Mouse (Mus musculus): ENCODE results near the gene Fam83c. TPM values are rescaled to one million over a fixed set of nuclear protein-coding genes. Genes with fewer than 3 reads are reported as not detected.

Fam83c gene
- total RNA-seq, 2 experiments from 2014 or later: not detected

DNA sequence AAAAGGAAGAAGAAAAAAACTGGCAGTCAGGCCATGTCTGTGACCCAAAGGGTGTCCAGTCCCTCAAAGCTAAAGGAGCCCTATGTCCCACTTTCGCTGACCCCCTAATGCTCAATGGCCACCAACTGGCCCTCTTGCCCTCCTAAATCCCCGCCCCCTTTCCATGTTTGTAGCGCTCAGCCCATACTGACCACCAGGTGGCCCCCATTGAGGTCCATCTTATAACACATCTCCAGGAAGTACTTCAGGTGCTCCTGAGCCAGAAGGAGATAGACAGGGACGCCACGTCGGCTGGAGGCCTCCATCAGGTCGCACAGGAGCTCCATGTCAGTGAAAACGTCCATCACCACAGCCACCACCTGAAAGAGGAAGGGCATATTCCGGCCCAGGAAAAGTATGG is 3.4 kb downstream of the Fam83c start:
- no peak for ATAC-seq (replicated peaks; ENCODE audit: low FRiP score, low TSS enrichment, poor library complexity, severe bottlenecking)

DNA sequence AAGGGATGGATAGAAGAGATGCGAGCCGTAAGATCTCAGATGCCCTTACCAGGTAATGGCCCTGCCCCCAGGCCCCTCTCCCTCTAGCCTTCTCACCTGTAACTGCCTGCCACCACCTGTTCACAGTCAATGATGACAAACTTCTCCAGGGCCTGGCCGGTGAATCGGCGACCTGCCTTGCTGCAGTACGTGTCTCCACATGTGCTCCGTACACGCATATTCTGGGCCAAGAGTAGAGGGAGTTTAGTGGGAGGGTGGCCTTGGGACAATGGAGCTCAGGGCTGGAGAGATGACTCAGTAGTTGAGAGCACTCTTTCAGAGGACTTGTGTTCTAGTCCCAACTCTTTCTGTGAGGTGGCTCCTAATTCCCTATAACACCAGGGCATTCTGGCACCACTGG is 3.8 kb downstream of the Fam83c start:
- ATAC-seq (replicated peaks; ENCODE audit: low FRiP score, low TSS enrichment, poor library complexity, severe bottlenecking): no peak

DNA sequence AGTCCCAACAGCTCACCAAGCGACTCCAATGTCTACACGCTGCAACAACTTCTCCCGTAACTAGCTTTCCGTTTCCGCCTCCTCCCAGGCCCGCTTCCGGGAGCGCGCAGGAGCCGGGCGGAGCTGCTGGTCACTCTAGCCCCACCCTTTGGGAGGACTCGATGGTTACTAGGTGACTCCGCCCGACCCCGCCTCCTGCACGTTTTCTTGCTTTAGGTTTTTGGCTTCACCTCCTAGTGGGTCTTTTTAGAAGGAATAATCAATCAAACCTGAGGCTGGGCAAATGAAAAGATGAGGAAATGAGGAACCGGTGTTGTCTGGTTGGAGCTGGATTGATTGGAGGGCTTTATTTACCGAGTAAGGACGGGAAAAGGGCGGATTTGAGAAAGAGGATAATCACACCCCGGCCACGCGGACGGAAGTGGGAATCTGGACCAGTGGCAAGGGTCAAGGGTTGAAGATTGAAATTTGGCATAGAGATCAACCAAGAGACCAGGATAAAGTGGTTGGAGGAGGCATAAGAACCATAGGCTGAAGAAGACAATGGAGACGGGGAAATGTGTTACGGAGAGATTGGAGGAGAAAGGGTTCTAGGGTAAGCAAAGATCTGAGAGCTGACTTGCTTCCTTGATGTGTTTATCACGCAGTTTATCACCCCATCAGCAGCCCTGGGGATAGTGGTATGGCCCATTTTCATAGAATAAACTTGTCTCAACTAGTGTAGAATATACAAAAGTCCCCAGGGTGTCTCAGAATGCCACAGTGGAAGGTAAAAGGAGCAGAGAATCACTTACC is 7.8 kb downstream of the Fam83c start, which contains the start of gene Eif6:
Gene Eif6, minus strand, starts transcription at position 296 of the 795 bp plus-strand sequence.
- ATAC-seq (replicated peaks; ENCODE audit: low FRiP score, low TSS enrichment, poor library complexity, severe bottlenecking): peak; percentile 89

DNA sequence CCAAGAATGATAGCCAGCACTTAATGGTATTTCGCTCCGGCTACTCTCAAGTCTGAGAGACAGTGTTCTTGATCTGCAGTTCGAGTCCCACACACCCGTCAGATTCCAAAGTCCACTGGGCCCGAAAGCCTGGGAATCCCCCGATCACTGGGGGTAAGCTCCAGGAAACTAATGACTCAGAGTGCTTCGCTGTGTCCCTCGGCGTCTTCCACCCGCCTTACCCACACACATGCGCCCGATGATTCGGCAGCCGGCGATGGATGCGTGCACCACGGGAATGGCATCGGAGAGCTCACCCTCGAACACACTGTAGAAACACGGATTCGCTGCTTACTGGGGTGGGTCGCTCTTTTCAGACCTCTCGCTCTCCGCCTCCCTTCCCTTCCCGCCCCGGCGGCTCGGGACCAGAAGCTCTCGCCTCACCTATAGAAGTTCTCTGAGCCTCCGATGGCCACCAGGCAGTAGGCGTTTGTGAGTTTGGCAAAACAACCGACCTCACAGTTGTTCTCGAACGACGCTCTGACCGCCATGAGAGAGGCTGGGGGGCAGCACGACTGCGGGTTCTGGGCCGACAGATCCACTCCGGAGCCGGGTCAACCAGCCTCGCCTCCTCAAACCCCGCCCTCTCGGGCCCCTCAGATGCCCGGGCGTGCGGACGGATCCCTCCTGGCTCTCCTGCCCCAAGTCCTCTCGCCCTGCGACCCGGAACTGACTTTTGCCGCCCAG is 8.6 kb downstream of the Fam83c start:
- ATAC-seq (replicated peaks; ENCODE audit: low FRiP score, low TSS enrichment, poor library complexity, severe bottlenecking): peak; percentile 18; the same call in 1 of the 2 replicates

DNA sequence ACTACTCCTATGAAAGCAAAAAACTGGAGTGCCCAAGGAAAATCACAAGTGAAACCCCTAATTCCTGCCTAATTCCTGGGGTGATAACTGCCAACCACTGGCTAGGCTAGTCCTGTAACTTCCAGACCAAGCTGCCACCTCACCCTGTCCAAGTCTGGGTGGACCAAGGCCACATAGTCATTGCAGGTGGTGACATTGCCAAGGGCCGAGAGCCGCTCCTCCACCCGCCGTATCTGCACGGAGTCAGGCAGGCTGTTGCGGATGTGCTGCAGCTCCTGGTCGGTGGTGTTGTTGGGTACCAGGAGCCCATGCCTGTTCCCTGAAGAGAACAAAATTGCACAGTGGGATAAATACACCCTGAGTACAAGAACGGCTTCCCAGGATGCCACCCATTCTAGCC is 10.9 kb downstream of the Fam83c start:
- ATAC-seq (replicated peaks; ENCODE audit: low FRiP score, low TSS enrichment, poor library complexity, severe bottlenecking): no peak

DNA sequence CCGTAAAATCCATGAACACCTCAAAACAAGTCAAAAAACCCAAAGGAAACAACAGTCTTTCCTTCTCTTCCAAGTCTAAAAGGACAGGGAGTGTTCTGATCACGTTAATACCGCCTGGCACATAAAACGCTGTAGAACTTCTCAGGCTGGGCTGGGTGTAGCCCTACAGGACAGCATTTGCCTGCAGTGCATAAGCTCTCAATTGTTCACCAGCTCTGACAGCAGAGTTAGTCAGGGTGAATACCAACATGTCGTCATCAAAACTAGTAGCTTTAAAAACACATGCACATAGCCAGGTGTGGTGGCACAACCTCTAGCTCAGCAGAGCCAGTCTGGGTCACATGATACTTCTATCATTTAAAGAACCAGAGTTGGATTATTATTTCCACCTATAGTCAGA is 13.9 kb downstream of the Fam83c start:
- no peak for ATAC-seq (replicated peaks; ENCODE audit: low FRiP score, low TSS enrichment, poor library complexity, severe bottlenecking)

DNA sequence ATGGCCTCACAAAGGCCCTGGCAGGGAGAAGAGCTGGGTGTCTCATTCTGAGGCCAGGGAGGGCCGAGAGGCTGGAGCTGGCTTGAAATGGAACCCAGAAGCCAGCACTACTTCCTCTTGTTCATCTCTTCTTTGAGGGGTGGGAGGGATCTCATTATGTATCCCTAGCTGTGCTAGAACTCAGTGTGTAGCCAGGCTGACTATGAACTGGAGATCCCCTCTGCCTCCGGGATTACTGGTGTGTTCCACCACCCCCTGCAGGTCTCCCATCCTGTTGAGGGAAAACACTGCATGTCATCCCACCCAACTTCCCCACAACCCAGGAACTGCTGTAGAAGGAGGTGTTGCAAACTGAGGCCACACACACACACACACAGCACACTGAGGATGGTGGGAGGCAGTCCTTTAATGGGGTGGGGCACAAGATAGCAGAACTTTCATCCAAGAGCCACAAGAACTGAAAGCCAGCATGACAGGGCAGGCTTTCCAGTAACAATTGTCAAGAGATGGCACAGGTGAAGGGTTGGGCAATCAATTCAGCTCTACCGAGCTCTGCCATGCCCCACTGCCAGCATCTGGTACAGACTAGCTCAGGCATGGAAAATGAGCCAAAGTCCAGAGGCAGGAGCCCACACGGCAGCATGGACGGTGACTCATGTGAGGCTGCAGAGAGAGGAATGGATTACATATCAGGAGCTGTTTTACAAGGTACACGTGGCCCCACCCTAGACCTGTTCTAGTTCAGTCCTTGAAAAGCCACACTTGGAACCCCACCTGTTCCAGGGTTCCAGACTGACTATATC is 15.0 kb downstream of the Fam83c start:
- ATAC-seq (replicated peaks; ENCODE audit: low FRiP score, low TSS enrichment, poor library complexity, severe bottlenecking): no peak; the same call in 1 of the 2 replicates

DNA sequence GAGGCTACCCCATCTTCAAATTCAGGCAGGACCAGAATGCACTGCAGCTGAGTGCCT is 15.4 kb downstream of the Fam83c start, which contains the start of gene BC029722:
Gene BC029722, minus strand, starts transcription at position 35 of the 57 bp plus-strand sequence.
- ATAC-seq (replicated peaks; ENCODE audit: low FRiP score, low TSS enrichment, poor library complexity, severe bottlenecking): no peak

DNA sequence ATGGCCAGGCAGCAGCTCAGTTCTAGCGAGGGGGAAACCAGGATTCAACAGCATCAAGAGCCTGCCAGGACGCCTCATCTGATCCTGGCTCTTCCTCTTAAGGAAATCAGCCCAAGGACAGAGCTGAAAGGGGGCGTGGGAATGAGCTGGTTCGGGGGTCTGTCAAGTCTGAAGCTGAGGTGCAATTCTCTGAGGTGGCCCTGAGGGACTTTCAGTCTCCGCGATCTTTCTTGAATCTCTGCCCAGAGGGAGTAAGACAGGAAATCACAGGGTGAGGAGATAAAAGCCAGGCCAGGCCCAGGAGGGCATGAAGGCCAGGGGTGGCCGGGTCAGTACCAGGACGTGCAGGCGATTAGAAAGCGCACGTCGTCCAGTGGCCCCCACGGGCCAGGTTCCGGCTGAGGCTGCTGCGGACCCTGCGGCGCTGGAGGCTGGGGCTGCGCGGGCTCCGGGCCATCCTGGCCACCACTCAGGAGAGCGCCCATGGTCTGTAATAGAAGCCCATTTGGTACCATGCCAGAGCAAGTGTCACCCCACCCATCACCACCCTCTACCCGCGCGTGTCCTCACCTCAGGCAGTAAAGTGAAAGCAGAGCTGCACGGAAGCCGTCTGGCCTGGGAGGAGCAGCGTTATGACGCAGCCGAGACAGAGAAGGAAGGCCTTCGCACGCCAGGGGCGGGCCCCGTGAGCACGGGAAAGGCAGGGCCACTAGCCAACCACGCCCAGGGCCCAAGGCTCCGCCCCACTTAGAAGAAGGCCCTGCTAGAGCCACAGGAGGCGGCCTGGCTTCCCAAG is 15.9 kb downstream of the Fam83c start:
- ATAC-seq (replicated peaks; ENCODE audit: low FRiP score, low TSS enrichment, poor library complexity, severe bottlenecking): peak; percentile 96

DNA sequence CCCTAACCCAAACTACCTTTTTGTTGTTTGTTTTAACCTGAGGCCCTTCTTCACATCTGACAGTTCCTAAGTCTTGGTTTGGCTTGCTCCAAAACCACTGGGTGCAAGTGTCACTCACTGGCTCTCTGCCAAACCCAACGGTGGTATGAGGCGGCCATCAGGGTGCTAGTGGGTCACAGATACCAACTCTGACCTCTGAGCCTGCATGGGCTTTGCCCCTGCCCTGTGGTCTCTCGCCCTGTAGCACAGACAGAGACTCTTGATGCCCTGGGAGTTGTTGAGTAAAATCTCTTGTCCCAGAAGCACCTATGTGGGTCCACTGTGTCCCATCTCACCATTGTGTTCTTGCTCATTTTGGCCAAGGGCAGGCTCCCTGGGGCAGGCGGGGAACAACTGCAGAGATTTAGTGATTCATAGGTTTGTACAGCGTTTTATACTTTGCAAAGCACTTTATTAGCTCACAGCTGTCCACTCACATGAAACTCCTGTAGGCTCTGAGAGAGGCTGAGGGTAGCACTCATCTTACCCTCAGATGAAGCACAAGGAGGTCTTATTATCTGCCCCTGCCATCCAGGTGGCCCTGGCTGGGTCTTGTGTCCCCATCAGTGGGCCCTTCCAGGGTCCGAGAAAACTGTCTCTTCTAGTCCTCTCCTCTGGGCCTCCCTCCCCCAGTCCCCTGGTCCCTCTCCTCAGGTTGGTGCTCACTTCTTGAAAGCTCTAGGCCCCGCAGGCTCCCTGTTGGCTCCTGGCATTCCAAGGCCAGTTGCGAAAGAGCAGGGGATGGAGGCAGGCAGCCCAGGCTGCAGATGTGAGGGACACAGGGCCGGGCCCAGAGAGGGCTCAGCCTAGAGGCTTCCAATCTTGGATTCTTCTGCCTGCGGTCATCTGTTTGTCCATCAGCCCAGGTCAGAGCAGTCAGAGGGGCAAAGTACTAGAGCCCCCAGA is 17.1 kb downstream of the Fam83c start:
- no peak for ATAC-seq (replicated peaks; ENCODE audit: low FRiP score, low TSS enrichment, poor library complexity, severe bottlenecking)

DNA sequence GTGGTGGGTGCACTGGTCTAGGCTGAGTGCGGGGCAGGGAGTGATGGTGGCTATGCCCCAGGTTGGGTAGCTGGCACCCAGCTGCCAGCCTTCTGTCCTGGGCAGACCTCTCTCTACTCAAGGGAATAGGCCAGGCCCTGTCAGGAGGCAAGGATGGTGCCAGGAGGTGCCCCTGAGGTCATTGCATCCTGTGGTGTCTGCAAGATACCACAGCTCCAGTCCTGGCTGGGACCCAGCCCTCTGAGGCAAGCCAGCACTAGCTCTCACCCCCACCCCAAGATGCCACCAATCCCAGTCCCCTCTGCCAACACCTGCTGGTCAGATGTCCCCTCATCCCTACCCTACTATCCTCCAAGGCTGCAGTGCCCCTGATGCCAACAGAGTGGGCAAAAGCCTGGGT is 18.5 kb downstream of the Fam83c start:
- no peak for ATAC-seq (replicated peaks; ENCODE audit: low FRiP score, low TSS enrichment, poor library complexity, severe bottlenecking)

DNA sequence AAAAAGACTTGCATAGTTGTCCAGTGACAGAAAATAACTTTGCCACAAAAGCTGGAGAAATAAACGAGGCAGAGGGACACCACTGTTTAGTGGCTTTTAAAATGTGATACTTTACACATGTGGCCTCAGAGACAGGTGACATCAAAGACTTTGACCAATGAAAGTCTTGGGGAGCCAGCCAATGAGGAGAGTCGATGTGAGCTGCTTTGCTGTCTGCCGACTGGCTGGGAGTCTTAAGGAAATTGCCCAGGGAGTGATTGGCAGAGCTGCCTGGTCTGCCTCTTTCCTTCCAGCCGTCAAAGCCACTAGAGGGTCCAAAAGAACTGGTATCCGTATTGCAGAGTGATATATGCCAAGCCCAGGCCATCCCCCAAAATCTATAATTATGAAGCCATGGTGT is 19.8 kb downstream of the Fam83c start:
- ATAC-seq (replicated peaks; ENCODE audit: low FRiP score, low TSS enrichment, poor library complexity, severe bottlenecking): no peak

DNA sequence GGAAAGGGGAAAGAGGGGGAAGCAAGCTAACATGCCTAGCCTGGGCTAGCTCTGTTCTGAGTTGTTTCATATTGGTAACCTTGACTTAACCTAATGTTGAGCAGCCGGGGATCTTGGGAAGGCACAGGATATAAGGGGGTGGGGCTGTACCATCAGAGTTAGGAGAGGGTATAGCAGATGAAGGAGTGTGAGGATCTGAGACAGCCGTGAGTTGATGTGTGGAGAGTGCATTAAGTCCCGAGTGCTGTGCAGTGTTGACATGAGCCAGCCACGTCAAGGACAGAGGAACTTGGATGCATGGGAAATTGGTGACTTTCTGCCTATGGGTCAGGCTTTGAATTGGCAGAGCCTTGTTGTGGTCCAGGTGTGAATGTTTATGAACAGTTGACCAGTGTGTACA is 22.0 kb downstream of the Fam83c start:
- no peak for ATAC-seq (replicated peaks; ENCODE audit: low FRiP score, low TSS enrichment, poor library complexity, severe bottlenecking)

DNA sequence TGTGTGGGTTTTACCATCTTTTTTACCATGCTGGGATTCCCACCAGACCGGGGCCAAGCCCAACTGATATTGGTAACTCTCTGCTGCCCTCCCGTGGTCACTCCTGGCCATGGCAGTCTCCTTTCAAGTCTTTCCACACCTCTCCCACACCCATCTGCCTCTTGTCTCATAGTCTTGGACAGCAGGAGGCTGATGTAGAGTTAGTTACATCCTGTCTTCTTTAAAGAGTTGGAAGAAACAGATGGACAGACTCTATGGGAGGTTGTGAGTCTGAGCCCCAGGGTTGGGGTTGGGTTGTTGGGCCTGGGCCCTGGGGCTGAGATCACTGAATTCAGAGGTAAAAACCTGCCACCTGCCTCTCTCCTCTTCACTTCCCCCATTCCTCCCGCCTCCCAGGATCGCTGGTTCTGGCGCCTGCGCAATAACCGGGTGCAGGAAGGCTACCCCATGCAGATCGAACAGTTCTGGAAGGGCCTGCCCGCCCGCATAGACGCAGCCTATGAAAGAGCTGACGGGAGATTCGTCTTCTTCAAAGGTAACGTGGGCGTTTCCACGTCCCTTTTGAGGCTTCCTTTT is 22.7 kb downstream of the Fam83c start:
- ATAC-seq (replicated peaks; ENCODE audit: low FRiP score, low TSS enrichment, poor library complexity, severe bottlenecking): peak; percentile 69

DNA sequence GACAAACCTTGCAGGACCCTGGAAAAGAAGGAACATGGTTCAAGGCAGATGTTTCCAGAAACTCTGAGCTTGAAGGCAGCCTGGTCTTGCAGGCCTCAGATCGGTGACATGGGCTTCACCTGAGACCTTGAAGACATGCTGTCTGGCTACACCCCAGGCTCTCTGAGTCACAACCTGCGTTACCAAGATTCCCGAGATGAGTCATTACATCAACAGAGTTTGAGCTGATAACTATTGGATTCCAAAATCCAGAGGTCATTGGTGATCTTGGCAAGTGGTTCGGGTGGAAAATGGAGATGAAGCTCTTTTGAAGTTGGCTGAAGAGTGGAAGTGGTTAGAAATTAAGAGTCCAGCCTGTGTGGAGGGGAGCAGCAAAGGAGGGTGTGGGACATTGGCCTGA is 25.0 kb downstream of the Fam83c start:
- no peak for ATAC-seq (replicated peaks; ENCODE audit: low FRiP score, low TSS enrichment, poor library complexity, severe bottlenecking)

DNA sequence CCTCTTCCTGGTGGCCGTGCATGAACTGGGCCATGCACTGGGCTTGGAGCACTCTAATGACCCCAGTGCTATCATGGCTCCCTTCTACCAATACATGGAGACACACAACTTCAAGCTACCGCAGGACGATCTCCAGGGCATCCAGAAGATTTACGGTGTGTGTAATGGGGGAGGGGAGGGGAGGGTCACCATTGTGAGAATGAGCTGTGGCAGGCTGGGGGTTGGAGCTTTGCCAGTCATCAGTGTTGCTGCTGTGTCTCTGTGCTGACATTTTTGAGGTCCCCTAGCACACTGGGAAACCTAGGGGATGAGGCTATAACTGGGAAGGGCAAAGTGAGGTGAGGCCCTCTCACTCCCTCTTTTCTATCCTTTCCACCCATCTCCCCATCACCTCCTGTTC is 27.2 kb downstream of the Fam83c start:
- ATAC-seq (replicated peaks; ENCODE audit: low FRiP score, low TSS enrichment, poor library complexity, severe bottlenecking): no peak

DNA sequence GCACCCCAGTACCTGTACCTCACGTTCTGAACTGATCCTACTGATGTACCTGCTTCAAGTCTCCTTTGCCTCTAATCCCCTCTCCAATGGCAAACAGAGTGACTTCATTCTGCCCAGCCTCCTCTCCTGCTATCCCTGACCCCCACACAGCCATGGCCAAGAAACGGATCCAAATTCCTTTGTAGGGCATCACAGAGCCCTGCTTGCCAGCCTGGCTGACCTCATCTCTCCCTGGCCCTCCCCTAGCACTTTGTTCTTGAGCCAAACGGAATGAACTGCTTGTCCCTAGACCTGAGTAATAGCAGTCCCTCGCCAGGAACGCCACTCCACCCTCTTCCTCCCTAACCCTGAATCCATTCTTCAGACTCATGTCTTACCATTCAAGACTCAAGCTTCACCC is 28.1 kb downstream of the Fam83c start:
- no peak for ATAC-seq (replicated peaks; ENCODE audit: low FRiP score, low TSS enrichment, poor library complexity, severe bottlenecking)

DNA sequence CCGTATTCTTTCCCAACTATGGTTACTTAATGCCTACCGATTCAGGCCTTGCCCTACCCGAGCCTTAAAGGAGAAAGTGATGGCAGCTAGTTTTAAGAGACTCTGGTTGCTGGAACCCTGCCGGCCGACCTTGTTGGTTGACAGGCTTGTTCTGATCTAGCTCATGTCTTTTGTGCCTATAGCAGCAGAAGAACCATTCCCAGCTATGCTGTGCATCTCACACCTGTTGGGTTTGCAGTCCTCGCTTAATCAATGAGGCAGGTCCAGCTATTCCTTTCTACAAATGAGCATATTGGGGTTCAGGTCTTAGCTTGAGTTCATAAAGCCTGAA is 28.8 kb downstream of the Fam83c start:
- no peak for ATAC-seq (replicated peaks; ENCODE audit: low FRiP score, low TSS enrichment, poor library complexity, severe bottlenecking)

All from megakaryocyte-erythroid progenitor cell, adult 5-6 weeks (primary cell).